ENCODE assay signal across 10 mouse cellular contexts in genomic region chr5:147620178-147620577, GRCm38 (mm10).
A peak's percentile ranks its signal among the peaks of the same experiment; 100 is the strongest.
DNase-seq lines count a peak whose midpoint lies in the region; ATAC-seq and TF ChIP-seq lines count a peak whose summit lies in the region.
"Had no signal": no experiment of that assay in that cellular context is flagged by ENCODE, and none has a peak within 500 bp of the region (broad histone marks: within the 10 kb centered on the region; RNA-seq: fewer than 3 reads in every experiment).

No protein-coding gene starts in this region.

- H3K9ac ChIP-seq in kidney, postnatal 0 days (ENCODE audit: low read depth, low read length) = no peak overlapping the region
- H3K9ac ChIP-seq in neural tube, embryonic 11.5 days (ENCODE audit: low read length) = no peak overlapping the region
- H3K9ac ChIP-seq: neural tube, embryonic 12.5 days had no signal

- WGBS in kidney, adult 2 months = 20% methylated on average over 2 of the region's 2 CpGs
- WGBS in kidney, postnatal 0 days = 22% methylated on average over 2 of the region's 2 CpGs
- 33% methylated on average over 2 of the region's 2 CpGs for WGBS in neural tube, embryonic 11.5 days

- peak; percentile 38 for DNase-seq in kidney, adult 2 months
- DNase-seq in kidney, adult 18-20 months = no peak
- DNase-seq in embryo, embryonic 10.5 days (ENCODE audit: low spot score) = peak; percentile 63
- peak; percentile 60 for DNase-seq in kidney, postnatal 0 days (ENCODE audit: low spot score)
- peak; percentile 42 for DNase-seq in neural tube, embryonic 11.5 days (ENCODE audit: low spot score)
- DNase-seq in adrenal gland, postnatal 14 days = no peak
- no peak for DNase-seq in gastrocnemius, postnatal 10 days

- no peaks in the 10 kb centered on the region for H3K4me1 ChIP-seq in kidney, adult 2 months (ENCODE audit: control insufficient read depth, insufficient read depth, low read length)
- H3K4me1 ChIP-seq in kidney, postnatal 0 days (replicated peaks; ENCODE audit: insufficient read depth, low read length) = 0 out of 2 replicates have a peak, but pooled peaks cover 4% of the 10 kb centered on the region
- H3K4me1 ChIP-seq in neural tube, embryonic 11.5 days (ENCODE audit: control insufficient read depth, insufficient read depth, low read length) = no peaks in the 10 kb centered on the region
- H3K4me1 ChIP-seq: neural tube, embryonic 12.5 days had no signal

- no peaks in the 10 kb centered on the region for H3K36me3 ChIP-seq in kidney, adult 2 months (ENCODE audit: control insufficient read depth, insufficient read depth, low read length)
- no peaks in the 10 kb centered on the region for H3K36me3 ChIP-seq in kidney, postnatal 0 days (ENCODE audit: insufficient read depth, low read length)
- H3K36me3 ChIP-seq in neural tube, embryonic 11.5 days (ENCODE audit: control insufficient read depth, insufficient read depth, low read length) = no peaks in the 10 kb centered on the region
- H3K36me3 ChIP-seq: G1E; neural tube, embryonic 12.5 days had no signal

- no peaks in the 10 kb centered on the region for H3K9me3 ChIP-seq in kidney, postnatal 0 days (replicated peaks; ENCODE audit: low read length)
- H3K9me3 ChIP-seq in neural tube, embryonic 11.5 days (ENCODE audit: control insufficient read depth, low read length) = no peaks in the 10 kb centered on the region
- H3K9me3 ChIP-seq: G1E; neural tube, embryonic 12.5 days had no signal

- no peak overlapping the region; the same call in 1 of the 2 replicates for H3K27ac ChIP-seq in kidney, adult 2 months (ENCODE audit: insufficient read depth, low read depth, low read length)
- H3K27ac ChIP-seq in kidney, postnatal 0 days = no peak overlapping the region
- no peak overlapping the region for H3K27ac ChIP-seq in neural tube, embryonic 11.5 days (ENCODE audit: low read depth, low read length)
- H3K27ac ChIP-seq: neural tube, embryonic 12.5 days had no signal

- H3K4me2 ChIP-seq in kidney, postnatal 0 days (ENCODE audit: low read length) = no peak overlapping the region
- H3K4me2 ChIP-seq in neural tube, embryonic 11.5 days (ENCODE audit: low read depth) = no peak overlapping the region
- H3K4me2 ChIP-seq: neural tube, embryonic 12.5 days had no signal

- no peak for ATAC-seq in kidney, postnatal 0 days (replicated peaks; ENCODE audit: low FRiP score, low read depth)
- no peak for ATAC-seq in neural tube, embryonic 11.5 days (ENCODE audit: insufficient read depth, low FRiP score, low TSS enrichment)
- no peak for ATAC-seq in granulocyte monocyte progenitor cell, adult 5-6 weeks (replicated peaks; ENCODE audit: poor library complexity, severe bottlenecking)

- TF ChIP-seq POLR2A in kidney, adult 2 months (IDR thresholded peaks at IDR 0.05; ENCODE audit: low read depth, low read length) = no peak

- TF ChIP-seq CTCF in kidney, adult 2 months (conservative IDR thresholded peaks at IDR 0.05; ENCODE audit: insufficient read depth, insufficient read length, low read depth, low read length) = no peak
- no peak for TF ChIP-seq CTCF in kidney, postnatal 0 days (IDR thresholded peaks at IDR 0.05; ENCODE audit: low read depth)

- H3K4me3 ChIP-seq in kidney, adult 2 months (ENCODE audit: insufficient read depth, low read depth, low read length) = no peak overlapping the region
- H3K4me3 ChIP-seq in kidney, postnatal 0 days (replicated peaks; ENCODE audit: low read depth, low read length) = no peak overlapping the region
- H3K4me3 ChIP-seq in neural tube, embryonic 11.5 days (ENCODE audit: low read depth, low read length) = no peak overlapping the region
- H3K4me3 ChIP-seq: neural tube, embryonic 12.5 days had no signal

- H3K27me3 ChIP-seq in kidney, adult 2 months (replicated peaks; ENCODE audit: control insufficient read depth, insufficient read depth, low read length) = no peaks in the 10 kb centered on the region
- H3K27me3 ChIP-seq in kidney, postnatal 0 days (ENCODE audit: insufficient read depth, low read length) = no peaks in the 10 kb centered on the region
- no peaks in the 10 kb centered on the region for H3K27me3 ChIP-seq in neural tube, embryonic 11.5 days (ENCODE audit: control insufficient read depth, insufficient read depth, low read length)
- H3K27me3 ChIP-seq: neural tube, embryonic 12.5 days had no signal

Comparison
In these comparisons a context has a peak if more than half of its experiments do, and no peak if none do; other contexts are left out.
1. DNase-seq: peak in kidney, adult 2 months (single experiment), embryo, embryonic 10.5 days (single experiment), kidney, postnatal 0 days (single experiment) and neural tube, embryonic 11.5 days (single experiment); none in kidney, adult 18-20 months (single experiment), adrenal gland, postnatal 14 days (single experiment) and gastrocnemius, postnatal 10 days (single experiment).